Mouse (Mus musculus): ENCODE data around the gene Ccdc38.

The Ccdc38 gene

GRCm38 (mm10) chr10:93609236-93609635 lies 68.8 kb downstream of the Ccdc38 start:
- DNase-seq (ENCODE audit: inconsistent ontology term) = no peak

- no peak for DNase-seq (ENCODE audit: inconsistent ontology term)
These were observed 70.5 kb downstream of the Ccdc38 start for GRCm38 (mm10) chr10:93610896-93611295.

GRCm38 (mm10) chr10:93611419-93612007 lies 71.1 kb downstream of the Ccdc38 start:
- DNase-seq (ENCODE audit: inconsistent ontology term) = peak; percentile 44

GRCm38 (mm10) chr10:93614850-93615249 lies 74.4 kb downstream of the Ccdc38 start:
- no peak for DNase-seq (ENCODE audit: inconsistent ontology term)

- DNase-seq (ENCODE audit: inconsistent ontology term) = peak; percentile 91
These were observed 80.2 kb downstream of the Ccdc38 start for GRCm38 (mm10) chr10:93620438-93621179.

GRCm38 (mm10) chr10:93623725-93624124 lies 83.3 kb downstream of the Ccdc38 start:
- DNase-seq (ENCODE audit: inconsistent ontology term) = no peak

GRCm38 (mm10) chr10:93624151-93624550 lies 83.7 kb downstream of the Ccdc38 start:
- DNase-seq (ENCODE audit: inconsistent ontology term) = no peak

GRCm38 (mm10) chr10:93630310-93630709 lies 89.9 kb downstream of the Ccdc38 start:
- DNase-seq (ENCODE audit: inconsistent ontology term) = no peak

- no peak for DNase-seq (ENCODE audit: inconsistent ontology term)
These were observed 91.7 kb downstream of the Ccdc38 start for GRCm38 (mm10) chr10:93632086-93632485.

GRCm38 (mm10) chr10:93633563-93633962 lies 93.1 kb downstream of the Ccdc38 start:
- no peak for DNase-seq (ENCODE audit: inconsistent ontology term)
